Mouse (Mus musculus): Measurements from ENCODE around the gene Dnaja3.

- TF ChIP-seq POLR2A (IDR thresholded peaks at IDR 0.05; ENCODE audit: insufficient read length, low read depth), result peak; percentile 63
- peak in 1 of 3 experiments; percentile 41 for TF ChIP-seq MYOD1 (IDR thresholded peaks at IDR 0.05; ENCODE audit: control insufficient read depth in 1 of 3, insufficient read length in 2 of 3, low read depth in 2 of 3)
- no peak for TF ChIP-seq USF1 (IDR thresholded peaks at IDR 0.05; ENCODE audit: low read depth)
- TF ChIP-seq TCF12 (IDR thresholded peaks at IDR 0.05; ENCODE audit: insufficient read depth, poor library complexity, severe bottlenecking), result no peak
- TF ChIP-seq MAX (IDR thresholded peaks at IDR 0.05; ENCODE audit: low read depth), result no peak
- TF ChIP-seq POLR2AphosphoS2 (IDR thresholded peaks at IDR 0.05; ENCODE audit: insufficient read length, low read depth), result peak; percentile 68
- peak in 2 of 3 experiments; percentile 27 to 28 for TF ChIP-seq MYOG (IDR thresholded peaks at IDR 0.05; ENCODE audit: control insufficient read depth in 1 of 3, insufficient read depth in 1 of 3, insufficient read length in 2 of 3, low read depth in 2 of 3)
These were observed 45.6 kb upstream of the Dnaja3 start, which contains the start of gene Glis2 for GRCm38 (mm10) chr16:4593971-4594813.
